Mouse (Mus musculus) WW6 (cell line): ENCODE results near the gene 2300009A05Rik.

ENCODE experiments used
- DNase-seq: peaks from one replicate; pipeline ENCODE4 v3.0.0-alpha.2; 2013; ENCODE audit warnings: low read depth, low spot score

The 2300009A05Rik gene

DNA sequence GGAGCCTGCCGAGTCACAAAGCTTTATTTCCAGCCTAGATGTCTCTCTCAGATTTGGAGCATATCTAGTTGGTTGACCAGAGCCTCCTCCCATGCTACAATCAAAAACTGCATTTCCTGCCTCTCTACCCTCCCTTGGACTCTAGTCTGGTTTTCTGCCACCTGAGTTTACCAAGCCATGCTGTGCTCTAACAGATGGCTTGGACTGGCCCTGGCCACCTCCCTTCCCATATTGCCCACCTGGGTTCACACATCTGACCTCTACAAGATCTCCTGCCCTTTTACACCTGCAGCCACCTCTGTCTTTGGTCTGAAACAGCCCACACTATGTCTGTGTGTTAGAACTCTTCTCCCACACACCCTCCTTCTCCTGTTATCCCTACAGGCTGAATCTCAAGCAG lies 50.9 kb downstream of the 2300009A05Rik start:
- DNase-seq = no peak

- no peak for DNase-seq
Measured at GRCm38 (mm10) chr9:63346029-63346428, 53.0 kb downstream of the 2300009A05Rik start.
